Mouse (Mus musculus) hematopoietic multipotent progenitor cell, adult 10-12 weeks (in vitro differentiated cells): ENCODE results near the gene Shc4. TPM values are rescaled to one million over a fixed set of nuclear protein-coding genes. Genes with fewer than 3 reads are reported as not detected.

Experiments
- polyA plus RNA-seq: library from polyadenylated mRNA; stranded (reverse); fragments of >175 nt; gene quantifications from 2 replicates; pipeline ENCODE4 v1.2.3, GENCODE M21; 2012; ENCODE audit warnings: low replicate concordance

The Shc4 gene
- 0.04 and 0.18 TPM in 2 replicates for polyA plus RNA-seq

DNA sequence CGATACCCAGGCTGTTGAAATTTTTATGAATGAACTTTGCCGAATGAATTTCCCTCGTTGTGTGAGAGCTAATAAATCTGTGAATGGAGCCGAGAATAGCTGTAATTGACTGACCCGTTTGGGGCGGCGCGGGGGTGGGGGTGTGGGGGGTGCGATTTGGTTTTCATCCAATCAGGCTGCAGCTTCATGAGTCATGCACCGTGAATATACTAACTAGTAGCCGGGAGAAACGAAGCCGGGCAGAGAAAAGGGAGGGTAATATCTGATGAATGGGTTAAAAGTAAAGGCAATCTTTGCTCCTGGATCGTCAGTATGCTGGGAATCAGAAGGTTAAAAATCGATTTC, at the start of gene Shc4:
Gene Shc4 (minus strand): TSS at position 63 of the 345 bp plus-strand sequence.

DNA sequence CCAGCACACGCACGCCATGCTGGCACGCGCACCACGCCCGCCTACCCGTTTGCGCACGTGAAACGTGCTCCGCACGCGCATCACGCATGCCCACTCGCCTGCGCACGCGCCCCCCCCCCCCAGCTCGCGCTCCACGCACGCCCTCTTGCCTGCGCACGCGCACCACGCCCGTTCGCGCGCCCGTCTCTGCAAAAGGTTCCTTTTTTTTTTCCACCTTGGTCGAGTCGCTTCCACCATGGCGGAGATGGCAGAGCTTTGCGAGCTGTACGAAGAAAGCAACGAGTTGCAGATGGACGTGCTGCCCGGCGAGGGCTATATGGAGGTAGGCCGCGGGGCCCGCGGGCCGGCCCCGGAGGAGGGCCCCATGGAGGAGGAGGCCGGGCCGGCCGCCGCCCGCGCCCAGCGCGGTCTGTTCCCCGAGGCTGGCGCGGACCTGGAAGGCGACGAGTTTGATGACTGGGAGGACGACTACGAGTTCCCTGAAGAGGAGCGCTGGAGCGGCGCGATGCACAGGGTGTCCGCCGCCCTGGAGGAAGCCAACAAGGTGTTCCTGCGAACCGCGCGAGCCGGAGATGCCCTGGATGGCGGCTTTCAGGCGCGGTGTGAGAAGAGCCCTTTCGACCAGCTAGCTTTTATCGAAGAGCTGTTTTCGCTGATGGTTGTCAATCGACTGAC, 50.9 kb downstream of the Shc4 start, which contains the start of gene Eid1:
Gene Eid1 (plus strand): TSS at position 139 of the 675 bp plus-strand sequence.

GRCm38 (mm10) chr2:125624837-125625351, 99.1 kb downstream of the Shc4 start, which contains the start of gene Cep152:
Gene Cep152, minus strand, starts transcription at chr2:125625113.

Other genes starting within 250 kb of the Shc4 start
- gene Gm9913, start 219.1 kb downstream of the Shc4 start, polyA plus RNA-seq: not detected in 2 replicates
- gene Fbn1, start 216.2 kb downstream of the Shc4 start, polyA plus RNA-seq: 0.02 and 0.17 TPM in 2 replicates
- 1.5 and 2.1 TPM in 2 replicates for gene Cep152, start 99.0 kb downstream of the Shc4 start, polyA plus RNA-seq
- gene Eid1, start 51.1 kb downstream of the Shc4 start, polyA plus RNA-seq: 36.8 and 38.5 TPM in 2 replicates
- gene Secisbp2l, start 58.7 kb upstream of the Shc4 start, polyA plus RNA-seq: 13.6 and 15.6 TPM in 2 replicates
- gene Galk2, start 135.0 kb upstream of the Shc4 start, polyA plus RNA-seq: 0.98 and 2.7 TPM in 2 replicates
- 0.41 and 6.7 TPM in 2 replicates for gene Cops2, start 135.0 kb upstream of the Shc4 start, polyA plus RNA-seq